Mouse (Mus musculus) limb, embryonic 11.5 days (tissue): ENCODE results near the gene Six3. TPM values are rescaled to one million over a fixed set of nuclear protein-coding genes. Genes with fewer than 3 reads are reported as not detected.
A peak's percentile ranks its signal among the peaks of the same experiment; 100 is the strongest.

Experiments
- ATAC-seq: fragments of 200-750 bp; cut with Nextera tagmentation; 2 replicates; pipeline ENCODE4 v1.8.0; 2017; ENCODE audit warnings: low read depth; ENCODE audit not compliant: insufficient number of reproducible peaks, low FRiP score, low TSS enrichment
- DNase-seq: peaks from one replicate; pipeline ENCODE4 v3.0.0-alpha.2; 2015; ENCODE audit warnings: low spot score
- H3K27ac ChIP-seq: fragments of 300-500 bp; sonication (generic); replicated peaks from 2 replicates; pipeline ENCODE4 v1.5.1; 2014; ENCODE audit warnings: low read depth, mild to moderate bottlenecking, low read length
- H3K27me3 ChIP-seq: fragments of 300-500 bp; sonication (generic); 2 replicates; pipeline ENCODE4 v1.6.1; 2014; ENCODE audit warnings: mild to moderate bottlenecking, low read length, mixed read lengths; ENCODE audit not compliant: control insufficient read depth, insufficient read depth
- H3K36me3 ChIP-seq: fragments of 300-500 bp; sonication (generic); 2 replicates; pipeline ENCODE4 v1.6.1; 2014; ENCODE audit warnings: mild to moderate bottlenecking, low read length, moderate library complexity, mixed read lengths; ENCODE audit not compliant: control insufficient read depth, insufficient read depth
- H3K4me1 ChIP-seq: fragments of 300-500 bp; sonication (generic); 2 replicates; pipeline ENCODE4 v1.6.1; 2014; ENCODE audit warnings: low read length, mixed read lengths; ENCODE audit not compliant: control insufficient read depth, insufficient read depth
- H3K4me2 ChIP-seq: fragments of 300-500 bp; sonication (generic); 2 replicates; pipeline ENCODE4 v1.6.1; 2014; ENCODE audit warnings: low read depth, mild to moderate bottlenecking, moderate library complexity; ENCODE audit not compliant: severe bottlenecking
- H3K4me3 ChIP-seq: fragments of 300-500 bp; sonication (generic); 2 replicates; pipeline ENCODE4 v1.5.1; 2014; ENCODE audit warnings: low read depth, low read length
- H3K9ac ChIP-seq: fragments of 300-500 bp; sonication (generic); 2 replicates; pipeline ENCODE4 v1.6.1; 2014; ENCODE audit warnings: mild to moderate bottlenecking, low read length
- H3K9me3 ChIP-seq: fragments of 300-500 bp; sonication (generic); 2 replicates; pipeline ENCODE4 v1.6.1; 2016; ENCODE audit warnings: low read length; ENCODE audit not compliant: control insufficient read depth
- WGBS: fragments of 180-500 bp; shearing (Covaris S2); extraction: QIAGEN DNeasy Blood & Tissue Kit; methylation state at CpG from one replicate; pipeline ENCODE4 v1.1.7; 2014; 5-methylcytosine and 5-hydroxymethylcytosine counted together
- polyA plus RNA-seq: library from polyadenylated mRNA; unstranded; fragments of >200 nt; fragmentation: Nextera tagmentation; extraction: Ambion mirVana; gene quantifications from 2 replicates; pipeline ENCODE4 v1.2.1, GENCODE M21; 2014

The Six3 gene
- polyA plus RNA-seq, 1 experiment from 2014 or later = not detected

DNA sequence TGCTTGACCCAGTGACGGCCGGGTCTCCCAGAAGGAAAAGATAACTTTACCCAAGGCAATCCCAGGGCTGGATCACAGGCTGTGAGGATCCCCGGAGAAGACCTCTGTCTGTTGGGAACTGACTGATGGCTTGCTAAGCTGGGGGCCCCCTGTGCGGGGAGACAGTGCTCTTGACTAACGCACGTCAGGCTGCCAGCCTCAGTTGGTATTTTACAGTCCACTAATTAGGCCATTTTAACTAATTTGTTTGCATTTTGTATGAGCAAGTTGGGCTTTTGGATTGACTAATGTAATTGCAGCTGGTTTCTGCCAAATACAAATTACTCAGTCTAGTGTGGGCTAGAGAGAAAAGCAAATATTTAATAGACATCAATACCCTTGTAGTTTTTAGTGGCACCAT, 21.4 kb upstream of the Six3 start:
- no peaks in the 10 kb centered on the region for H3K36me3 ChIP-seq
- 36% methylated on average over 6 of the region's 6 CpGs for WGBS
- H3K27ac ChIP-seq = no peak overlapping the region
- H3K9ac ChIP-seq = no peak overlapping the region
- no peak for ATAC-seq
- H3K4me1 ChIP-seq = no peaks in the 10 kb centered on the region
- H3K4me2 ChIP-seq = no peak overlapping the region
- H3K4me3 ChIP-seq = no peak overlapping the region
- peaks cover 2% of the 10 kb centered on the region for H3K27me3 ChIP-seq
- DNase-seq = no peak
- no peaks in the 10 kb centered on the region for H3K9me3 ChIP-seq

DNA sequence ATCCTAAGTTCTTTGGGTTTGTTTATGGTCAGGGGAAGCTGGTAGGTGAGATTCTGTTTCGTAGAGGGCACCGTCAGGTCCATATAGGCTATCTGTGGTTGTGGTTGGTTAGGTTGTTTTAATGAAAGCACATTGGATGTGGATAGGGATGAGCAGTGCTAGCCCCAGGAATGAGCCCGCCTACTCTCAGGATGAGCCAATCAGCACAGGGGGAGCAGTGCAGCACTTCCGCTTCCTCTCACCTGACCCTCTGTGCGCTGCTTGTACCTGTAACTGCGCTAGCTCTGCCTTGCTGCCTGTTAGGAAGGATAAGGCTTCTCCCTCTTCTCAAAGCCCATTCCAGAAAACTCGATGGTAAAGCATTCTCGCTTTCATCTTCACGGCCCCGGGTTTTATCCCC, 17.6 kb upstream of the Six3 start:
- 53% methylated on average over 10 of the region's 10 CpGs for WGBS
- ATAC-seq (0 out of 2 replicates have a peak, but pooled peaks have one; percentile 54), DNase-seq (no peak)
- Histone ChIP-seq H3K9me3 (no peaks in the 10 kb centered on the region), H3K9ac (no peak overlapping the region), H3K27ac (no peak overlapping the region), H3K4me2 (no peak overlapping the region; the same call in 1 of the 2 replicates), H3K36me3 (no peaks in the 10 kb centered on the region), H3K4me1 (no peaks in the 10 kb centered on the region), H3K27me3 (peaks cover 4% of the 10 kb centered on the region), H3K4me3 (no peak overlapping the region)

DNA sequence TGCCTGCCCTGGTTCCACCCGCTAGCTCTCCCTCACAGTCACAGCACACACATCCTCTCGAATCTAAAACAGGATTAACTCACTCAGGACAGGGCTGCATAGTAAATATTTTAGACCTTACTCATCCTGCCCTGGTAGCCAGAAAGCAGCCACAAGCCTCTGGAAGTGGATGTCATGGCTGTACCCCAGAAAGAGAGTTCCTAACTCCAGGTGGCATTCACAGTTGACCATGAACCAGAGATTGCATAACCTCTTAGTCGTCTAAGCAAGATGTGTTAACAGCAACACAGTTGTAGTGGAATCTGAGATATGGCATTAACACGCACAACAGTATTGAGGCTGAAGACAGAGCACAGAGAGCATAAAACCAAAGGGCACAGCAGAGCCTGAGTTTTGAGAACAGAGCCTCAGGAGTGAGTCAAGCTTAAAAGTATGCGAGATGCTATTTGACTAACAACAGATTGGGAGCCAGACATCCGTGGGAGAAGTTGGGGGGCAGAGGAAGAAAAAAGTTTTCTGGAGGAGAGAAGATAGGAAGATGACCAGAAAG, 17.0 kb upstream of the Six3 start:
- Histone ChIP-seq H3K9me3 (no peaks in the 10 kb centered on the region), H3K36me3 (no peaks in the 10 kb centered on the region), H3K4me2 (no peak overlapping the region; the same call in 1 of the 2 replicates), H3K27me3 (peaks cover 4% of the 10 kb centered on the region), H3K9ac (no peak overlapping the region), H3K27ac (no peak overlapping the region), H3K4me3 (no peak overlapping the region), H3K4me1 (no peaks in the 10 kb centered on the region)
- DNase-seq (no peak), ATAC-seq (no peak)
- 55% methylated on average over 6 of the region's 6 CpGs for WGBS

DNA sequence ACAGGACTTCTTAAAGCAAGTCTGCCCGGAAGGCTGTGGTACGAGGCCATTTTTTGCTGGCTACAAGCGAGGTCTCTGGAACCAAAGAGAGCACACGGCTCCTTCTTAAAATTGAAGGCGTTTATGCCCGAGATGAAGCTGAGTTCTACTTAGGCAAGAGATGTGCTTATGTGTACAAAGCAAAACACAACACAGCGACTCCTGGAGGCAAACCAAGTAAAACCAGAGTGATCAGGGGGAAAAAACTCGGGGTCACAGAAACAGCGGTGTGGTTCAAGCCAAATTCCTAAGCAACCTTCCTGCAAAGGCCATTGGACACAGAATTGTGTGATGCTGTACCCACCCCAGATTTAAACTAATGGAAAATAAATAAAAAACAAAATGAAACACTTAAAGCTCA, 13.9 kb upstream of the Six3 start:
- no peak for ATAC-seq

DNA sequence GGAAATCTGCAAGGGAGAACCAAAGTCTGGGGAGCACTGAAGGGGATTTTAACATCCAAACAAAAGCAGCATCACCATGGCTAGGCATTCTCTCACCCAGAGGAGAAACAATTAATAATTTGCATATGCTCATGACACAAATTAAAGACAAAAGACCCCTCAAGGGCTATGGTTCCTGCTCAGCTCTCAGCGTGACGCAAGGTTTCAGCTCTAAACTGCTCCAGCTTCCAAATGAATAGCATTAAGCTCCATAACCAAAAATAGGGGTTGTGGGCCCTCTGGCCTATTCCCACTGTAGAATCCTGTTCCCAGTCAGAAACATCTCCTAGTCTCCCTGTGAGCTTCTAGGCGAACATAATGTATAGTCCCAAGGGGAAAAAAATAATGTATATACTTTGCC, 6.9 kb upstream of the Six3 start:
- peaks cover 74% of the 10 kb centered on the region for H3K27me3 ChIP-seq
- 3% methylated on average over 3 of the region's 3 CpGs for WGBS
- H3K9me3 ChIP-seq = no peaks in the 10 kb centered on the region
- ATAC-seq (no peak), DNase-seq (peak; percentile 40)
- peaks cover 5% of the 10 kb centered on the region; the same call in 1 of the 2 replicates for H3K4me1 ChIP-seq
- H3K9ac ChIP-seq = no peak overlapping the region
- H3K36me3 ChIP-seq = no peaks in the 10 kb centered on the region
- H3K4me2 ChIP-seq = no peak overlapping the region
- H3K4me3 ChIP-seq = no peak overlapping the region
- no peak overlapping the region for H3K27ac ChIP-seq

More for the DNA sequence above, 13.9 kb upstream of the Six3 start:
- Histone ChIP-seq H3K4me2 (no peak overlapping the region), H3K36me3 (no peaks in the 10 kb centered on the region), H3K27ac (no peak overlapping the region), H3K4me3 (no peak overlapping the region), H3K27me3 (peaks cover 18% of the 10 kb centered on the region), H3K9ac (no peak overlapping the region), H3K9me3 (no peaks in the 10 kb centered on the region), H3K4me1 (no peaks in the 10 kb centered on the region)
- 56% methylated on average over 9 of the region's 9 CpGs for WGBS
- DNase-seq = no peak

DNA sequence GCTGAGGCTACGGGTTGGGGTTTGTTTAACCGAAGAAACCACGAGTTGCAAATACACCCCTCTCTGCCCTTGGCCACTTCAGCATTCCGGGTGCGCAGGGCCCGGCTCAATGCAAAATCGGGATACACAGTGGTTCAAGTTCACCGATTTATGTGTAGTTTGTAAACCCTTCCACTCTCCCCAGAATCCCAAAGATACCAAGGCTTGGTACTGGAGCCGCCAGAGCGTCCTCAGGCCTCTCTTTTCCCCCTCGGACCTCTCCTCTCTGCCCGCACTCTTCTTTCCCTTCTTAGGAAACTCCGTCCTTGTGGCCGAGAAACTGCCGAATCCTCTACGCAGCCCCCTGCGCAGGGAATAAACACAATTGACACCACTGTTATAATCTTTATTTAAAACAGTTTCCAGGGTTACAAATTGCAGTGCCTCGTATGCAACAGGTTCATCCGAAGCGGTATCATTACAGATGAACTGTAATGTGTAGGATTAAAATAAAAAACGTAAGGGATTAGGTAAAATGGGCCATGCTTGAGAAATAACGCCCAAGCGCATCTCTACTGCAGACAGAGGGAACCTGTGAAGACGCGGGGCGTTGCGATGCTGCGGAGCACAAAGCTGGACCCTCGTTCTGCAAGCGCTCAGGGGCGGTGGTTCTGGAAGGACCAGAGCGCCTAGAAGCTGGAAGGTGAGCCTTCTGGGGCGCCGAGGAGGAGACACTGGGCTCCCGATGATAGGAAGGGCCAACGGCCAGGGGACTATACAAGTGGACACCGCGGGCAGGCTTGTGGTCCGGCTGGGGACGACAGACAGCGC, 5.6 kb upstream of the Six3 start:
- no peak overlapping the region for H3K27ac ChIP-seq
- no peak overlapping the region for H3K4me3 ChIP-seq
- DNase-seq = peak; percentile 60
- peaks cover 5% of the 10 kb centered on the region; the same call in 1 of the 2 replicates for H3K4me1 ChIP-seq
- WGBS = 1% methylated on average over 41 of the region's 41 CpGs
- no peak overlapping the region for H3K4me2 ChIP-seq
- 0 out of 2 replicates have a peak, but pooled peaks have one; percentile 26 for ATAC-seq
- H3K36me3 ChIP-seq = no peaks in the 10 kb centered on the region
- no peaks in the 10 kb centered on the region for H3K9me3 ChIP-seq
- peaks cover 83% of the 10 kb centered on the region for H3K27me3 ChIP-seq
- no peak overlapping the region for H3K9ac ChIP-seq

DNA sequence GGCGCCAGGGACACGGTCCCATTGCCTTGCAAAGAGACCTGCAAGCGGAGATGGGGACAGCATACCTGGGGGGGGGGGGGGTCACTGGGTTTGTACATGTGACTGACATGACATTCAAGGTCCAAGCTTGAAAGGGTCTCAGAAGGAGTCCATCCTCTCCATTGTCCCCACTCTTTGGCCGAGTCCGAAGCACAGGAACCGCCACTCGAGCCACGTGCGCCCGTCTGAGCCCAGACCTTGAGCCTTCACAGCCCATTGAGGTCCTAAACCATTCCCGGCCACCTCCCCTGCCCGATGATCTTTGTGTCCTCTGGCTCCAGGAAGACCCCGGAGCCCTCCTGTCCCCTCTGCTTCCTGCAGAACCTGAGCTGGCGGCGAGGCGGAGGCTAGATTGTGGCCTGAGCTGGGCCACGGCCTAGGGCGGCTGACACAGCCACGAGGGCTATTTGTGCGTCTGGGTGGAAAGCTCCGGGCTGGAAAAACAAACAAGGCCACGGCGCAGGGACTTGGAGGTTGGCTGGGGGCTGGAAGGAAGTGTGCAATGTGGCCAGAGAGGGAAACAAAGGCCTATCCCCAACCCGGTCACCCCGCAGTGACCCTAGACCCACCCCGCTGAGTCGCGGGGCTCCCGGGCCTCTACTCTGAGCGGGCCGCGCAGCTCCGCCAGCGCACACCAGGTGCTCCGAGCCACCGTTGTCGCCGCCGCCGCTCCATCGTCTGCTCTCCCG, 4.9 kb upstream of the Six3 start:
- WGBS = under 1% methylated on average over 42 of the region's 42 CpGs

DNA sequence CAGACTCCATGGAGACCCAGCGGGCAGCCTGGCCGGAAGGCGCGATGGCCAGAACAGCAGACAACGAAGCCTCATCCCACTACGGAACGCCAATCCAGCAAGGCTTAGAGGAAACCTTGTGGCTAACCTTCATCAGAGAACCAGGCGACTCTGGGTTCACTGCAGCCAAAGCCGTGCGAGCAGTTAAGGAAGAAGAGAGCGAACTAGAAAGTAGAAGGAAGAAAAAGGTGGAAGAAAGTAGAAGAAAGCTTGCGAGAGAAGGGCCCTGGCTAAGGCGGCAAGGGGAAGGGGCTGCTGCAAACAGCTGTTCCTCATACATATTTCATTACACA, 4.3 kb upstream of the Six3 start:
- H3K27me3 ChIP-seq = peaks cover 88% of the 10 kb centered on the region
- peaks cover 5% of the 10 kb centered on the region; the same call in 1 of the 2 replicates for H3K4me1 ChIP-seq
- H3K9ac ChIP-seq = no peak overlapping the region
- DNase-seq (peak; percentile 66), ATAC-seq (no peak)
- no peaks in the 10 kb centered on the region for H3K36me3 ChIP-seq
- WGBS = 0% methylated on average over 13 of the region's 13 CpGs
- H3K9me3 ChIP-seq = no peaks in the 10 kb centered on the region
- peak overlapping the region; percentile 12; the same call in 1 of the 2 replicates for H3K4me3 ChIP-seq
- H3K4me2 ChIP-seq = no peak overlapping the region
- no peak overlapping the region for H3K27ac ChIP-seq

More for the DNA sequence above, 4.9 kb upstream of the Six3 start:
- peak overlapping the region; percentile 12; the same call in 1 of the 2 replicates for H3K4me3 ChIP-seq
- DNase-seq (peak; percentile 63), ATAC-seq (peak; percentile 47)
- H3K27ac ChIP-seq = no peak overlapping the region
- no peak overlapping the region for H3K9ac ChIP-seq
- no peak overlapping the region for H3K4me2 ChIP-seq
- H3K36me3 ChIP-seq = no peaks in the 10 kb centered on the region
- H3K27me3 ChIP-seq = peaks cover 85% of the 10 kb centered on the region
- H3K9me3 ChIP-seq = no peaks in the 10 kb centered on the region
- H3K4me1 ChIP-seq = peaks cover 5% of the 10 kb centered on the region; the same call in 1 of the 2 replicates
